Mouse (Mus musculus): ENCODE results near the gene Pcdh8.

- TF ChIP-seq CTCF (IDR thresholded peaks at IDR 0.05; ENCODE audit: low read depth): peak; percentile 65
- TF ChIP-seq EP300 (optimal IDR thresholded peaks at IDR 0.05): no peak
These were observed 33.3 kb downstream of the Pcdh8 start for GRCm38 (mm10) chr14:79737642-79738379.

All from stomach, postnatal 0 days (tissue).